Mouse (Mus musculus) lung, postnatal 0 days (tissue): ENCODE measurements around the gene Nkx2-2. TPM values are rescaled to one million over a fixed set of nuclear protein-coding genes. Genes with fewer than 3 reads are reported as not detected.

Source experiments
- ATAC-seq: fragments of 200-750 bp; cut with Nextera tagmentation; 2 replicates; pipeline ENCODE4 v1.8.0; 2017; ENCODE audit warnings: moderate library complexity
- DNase-seq: peaks from one replicate; pipeline ENCODE4 v3.0.0-alpha.2; 2016; ENCODE audit warnings: low spot score
- H3K27ac ChIP-seq: fragments of 300-500 bp; sonication (generic); 2 replicates; pipeline ENCODE4 v1.5.1; 2014; ENCODE audit warnings: antibody characterized with exemption, mild to moderate bottlenecking, low read length, mixed read lengths
- H3K27me3 ChIP-seq: fragments of 300-500 bp; sonication (generic); replicated peaks from 2 replicates; pipeline ENCODE4 v1.6.1; 2014; ENCODE audit warnings: low read length, mixed read lengths; ENCODE audit not compliant: insufficient read depth
- H3K36me3 ChIP-seq: fragments of 300-500 bp; sonication (generic); 2 replicates; pipeline ENCODE4 v1.6.1; 2014; ENCODE audit warnings: low read length, mixed read lengths; ENCODE audit not compliant: insufficient read depth
- H3K4me1 ChIP-seq: fragments of 300-500 bp; sonication (generic); 2 replicates; pipeline ENCODE4 v1.6.1; 2014; ENCODE audit warnings: antibody characterized with exemption, low read depth, low read length, mixed read lengths; ENCODE audit not compliant: insufficient read depth
- H3K4me2 ChIP-seq: fragments of 300-500 bp; sonication (generic); replicated peaks from 2 replicates; pipeline ENCODE4 v1.6.1; 2014; ENCODE audit warnings: low read depth, mild to moderate bottlenecking, low read length, moderate library complexity, mixed read lengths
- H3K4me3 ChIP-seq: fragments of 300-500 bp; sonication (generic); 2 replicates; pipeline ENCODE4 v1.5.1; 2014; ENCODE audit warnings: low read depth, low read length
- H3K9ac ChIP-seq: fragments of 300-500 bp; sonication (generic); replicated peaks from 2 replicates; pipeline ENCODE4 v1.6.1; 2014; ENCODE audit warnings: low read depth, mild to moderate bottlenecking
- H3K9me3 ChIP-seq: fragments of 300-500 bp; sonication (generic); 2 replicates; pipeline ENCODE4 v1.6.1; 2016; ENCODE audit warnings: low read length, mixed read lengths
- CTCF ChIP-seq: IDR thresholded peaks from 2 replicates; pipeline ENCODE4 v1.5.1; 2016; ENCODE audit warnings: antibody characterized with exemption, mild to moderate bottlenecking
- EP300 ChIP-seq: IDR thresholded peaks from 2 replicates; pipeline ENCODE4 v1.6.1; 2016; ENCODE audit warnings: antibody characterized with exemption, mild to moderate bottlenecking, control low read depth
- WGBS: fragments of 180-500 bp; shearing (Covaris S2); extraction: QIAGEN DNeasy Blood & Tissue Kit; methylation state at CpG from one replicate; pipeline ENCODE4 v1.1.7; 2014; 5-methylcytosine and 5-hydroxymethylcytosine counted together
- polyA plus RNA-seq: library from polyadenylated mRNA; unstranded; fragments of >200 nt; fragmentation: Nextera tagmentation; extraction: Ambion mirVana; gene quantifications from 2 replicates; pipeline ENCODE4 v1.2.1, GENCODE M21; 2015

The Nkx2-2 gene
- polyA plus RNA-seq, 1 experiment from 2014 or later = not detected

- no peak for ATAC-seq
Measured at GRCm38 (mm10) chr2:147192731-147193130, 1.3 kb downstream of the Nkx2-2 start.

GRCm38 (mm10) chr2:147190316-147191021 is 3.6 kb downstream of the Nkx2-2 start:
- no peak overlapping the region for H3K27ac ChIP-seq
- H3K4me2 ChIP-seq = no peak overlapping the region; the same call in 1 of the 2 replicates
- no peak overlapping the region for H3K9ac ChIP-seq
- WGBS = 2% methylated on average over 27 of the region's 27 CpGs
- peaks cover 19% of the 10 kb centered on the region; the same call in 1 of the 2 replicates for H3K4me1 ChIP-seq
- no peaks in the 10 kb centered on the region for H3K9me3 ChIP-seq
- no peak overlapping the region for H3K4me3 ChIP-seq
- TF ChIP-seq EP300 (peak; percentile 72), CTCF (peak; percentile 31; the same call in 1 of the 2 replicates)
- peak; percentile 92 for ATAC-seq
- peaks cover 95% of the 10 kb centered on the region for H3K27me3 ChIP-seq
- no peaks in the 10 kb centered on the region for H3K36me3 ChIP-seq
- peak; percentile 75 for DNase-seq

More at GRCm38 (mm10) chr2:147192731-147193130, 1.3 kb downstream of the Nkx2-2 start:
- Histone ChIP-seq H3K4me2 (no peak overlapping the region), H3K4me1 (peaks cover 12% of the 10 kb centered on the region; the same call in 1 of the 2 replicates), H3K9ac (no peak overlapping the region), H3K9me3 (no peaks in the 10 kb centered on the region), H3K27me3 (peaks cover 84% of the 10 kb centered on the region), H3K27ac (no peak overlapping the region), H3K36me3 (no peaks in the 10 kb centered on the region), H3K4me3 (no peak overlapping the region)
- DNase-seq = no peak
- TF ChIP-seq CTCF (no peak), EP300 (no peak)
- WGBS = 7% methylated on average over 13 of the region's 13 CpGs

- Histone ChIP-seq H3K9me3 (no peaks in the 10 kb centered on the region), H3K27ac (no peak overlapping the region), H3K4me3 (no peak overlapping the region), H3K9ac (no peak overlapping the region), H3K36me3 (no peaks in the 10 kb centered on the region), H3K27me3 (peaks cover 92% of the 10 kb centered on the region), H3K4me1 (peaks cover 17% of the 10 kb centered on the region), H3K4me2 (no peak overlapping the region)
- ATAC-seq (no peak), DNase-seq (no peak)
- WGBS = 6% methylated on average over 28 of the region's 28 CpGs
- no peak for TF ChIP-seq EP300
- TF ChIP-seq CTCF = no peak
Measured at GRCm38 (mm10) chr2:147189546-147190315, 4.3 kb downstream of the Nkx2-2 start.

GRCm38 (mm10) chr2:147188871-147189545 is 5.0 kb downstream of the Nkx2-2 start:
- no peaks in the 10 kb centered on the region for H3K9me3 ChIP-seq
- ATAC-seq = no peak

GRCm38 (mm10) chr2:147188074-147188700 is 5.9 kb downstream of the Nkx2-2 start:
- Histone ChIP-seq H3K27me3 (peaks cover 92% of the 10 kb centered on the region), H3K4me3 (0 out of 2 replicates have a peak overlapping the region, but pooled peaks have one; percentile 3), H3K27ac (no peak overlapping the region), H3K9ac (no peak overlapping the region), H3K4me2 (no peak overlapping the region), H3K36me3 (no peaks in the 10 kb centered on the region), H3K9me3 (no peaks in the 10 kb centered on the region), H3K4me1 (peaks cover 15% of the 10 kb centered on the region)
- ATAC-seq = no peak
- 3% methylated on average over 28 of the region's 28 CpGs for WGBS
- DNase-seq = no peak
- no peak for TF ChIP-seq EP300
- no peak for TF ChIP-seq CTCF

More at GRCm38 (mm10) chr2:147188871-147189545, 5.0 kb downstream of the Nkx2-2 start:
- no peak for TF ChIP-seq CTCF
- no peak for TF ChIP-seq EP300
- H3K27ac ChIP-seq = no peak overlapping the region
- 15% methylated on average over 11 of the region's 11 CpGs for WGBS
- DNase-seq = no peak
- no peaks in the 10 kb centered on the region for H3K36me3 ChIP-seq
- peaks cover 92% of the 10 kb centered on the region for H3K27me3 ChIP-seq
- H3K9ac ChIP-seq = no peak overlapping the region
- no peak overlapping the region for H3K4me3 ChIP-seq
- H3K4me2 ChIP-seq = no peak overlapping the region
- H3K4me1 ChIP-seq = peaks cover 21% of the 10 kb centered on the region
